Mouse (Mus musculus) mouse embryonic stem cell (cell line): ENCODE results near the gene Fbxw9.

Experiments used
- in situ Hi-C, 2 experiments: fragments of 300-500 bp; cut with MboI; formaldehyde crosslinking; loops; 1 replicate in 1 of 2; 3 replicates in 1 of 2; pipeline ENCODE4 v1.14.3; 2019 to 2020; ENCODE audit warnings: low sequenced_read_pairs in 2 of 2, low pct_unique_long_range_greater_than_20kb in 1 of 2, mixed read lengths in 1 of 2; ENCODE audit not compliant: unreplicated experiment in 1 of 2

The Fbxw9 gene

DNA sequence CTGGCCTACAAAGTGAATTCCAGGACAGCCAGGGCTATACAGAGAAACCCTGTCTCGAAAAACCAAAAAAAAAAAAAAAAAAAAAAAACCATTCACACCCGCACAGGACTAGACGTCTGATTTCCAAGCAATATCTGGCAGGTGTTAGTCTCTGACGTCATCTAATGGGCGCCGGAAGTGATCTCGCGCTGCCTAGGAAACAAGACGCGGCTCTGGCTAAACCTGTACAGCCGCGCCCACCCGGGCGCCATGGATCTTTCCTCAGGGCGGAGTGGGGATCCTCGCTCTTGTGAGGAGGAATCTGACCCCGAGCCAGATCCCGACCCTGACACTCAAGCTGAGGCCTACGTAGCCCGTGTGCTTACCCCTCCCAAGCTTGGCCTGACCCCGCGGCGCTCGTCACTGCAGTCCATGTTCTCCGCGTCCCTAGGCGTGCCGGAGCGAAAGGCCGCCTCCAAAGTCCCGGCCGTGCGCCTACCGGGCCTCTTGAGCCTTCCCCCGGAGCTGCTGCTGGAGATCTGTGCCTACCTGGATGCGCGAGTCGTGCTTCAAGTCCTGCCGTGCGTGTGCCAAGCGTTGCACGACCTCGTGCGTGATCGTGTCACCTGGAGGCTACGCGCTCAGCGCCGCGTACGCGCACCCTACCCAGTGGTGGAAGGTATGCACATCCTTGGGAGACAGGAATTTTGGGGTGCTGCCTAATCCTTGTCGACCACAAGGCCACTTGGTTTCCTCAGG lies at the start of gene Fbxw9:
TSS of gene Fbxw9 (plus strand) at position 177 of the 738 bp plus-strand sequence.
- in situ Hi-C loops, result no loop called here

DNA sequence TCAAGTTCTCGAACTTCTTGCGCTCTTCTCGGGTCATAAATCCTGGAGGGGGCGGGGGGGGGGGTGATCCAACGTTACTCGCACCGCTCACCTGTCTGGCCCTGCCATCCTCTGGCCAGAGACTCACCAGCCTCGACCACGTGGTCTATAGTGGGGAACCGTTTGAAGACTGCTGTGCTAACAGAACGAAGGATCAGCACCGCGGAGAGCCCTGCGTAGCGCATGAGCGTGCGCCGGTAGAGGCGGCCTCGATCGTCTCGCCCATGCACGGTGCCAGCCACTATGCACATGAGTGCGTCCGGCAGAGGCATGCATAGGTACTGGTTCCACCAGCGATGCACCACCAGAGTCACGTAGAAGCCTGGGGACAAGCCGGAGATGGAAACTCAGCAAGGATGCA lies 48.6 kb upstream of the Fbxw9 start:
- in situ Hi-C loops, result no loop called here

DNA sequence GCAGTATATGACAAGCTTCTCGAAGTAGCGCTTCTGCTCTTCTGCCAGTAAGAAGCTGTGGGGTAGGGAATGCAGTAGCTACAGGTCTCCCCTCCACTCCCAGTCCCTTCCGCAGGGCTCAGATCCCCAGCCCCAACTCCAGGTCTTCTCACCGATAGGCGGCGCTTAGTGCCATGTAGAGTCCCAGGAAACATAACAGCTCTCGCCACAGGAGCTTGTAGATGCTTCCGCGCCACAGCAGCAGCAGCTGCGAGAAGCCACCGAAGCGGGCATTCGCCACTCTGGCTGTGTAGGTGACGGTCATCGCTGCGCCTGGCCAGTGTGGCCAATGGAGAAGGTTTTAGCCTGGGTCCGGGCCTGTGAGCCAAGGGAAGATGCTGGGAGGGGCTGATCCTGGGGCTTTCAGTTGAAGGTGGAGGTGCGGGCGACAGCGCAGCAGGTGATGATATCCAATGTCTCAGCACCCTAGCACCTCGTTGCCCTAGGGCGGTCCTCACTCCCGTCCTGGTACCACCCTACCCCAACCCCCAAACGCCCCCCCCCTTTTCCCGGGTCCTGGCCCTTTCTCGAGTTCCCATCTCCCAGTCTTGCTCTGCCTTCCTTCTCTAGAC lies 46.5 kb upstream of the Fbxw9 start:
- in situ Hi-C loops, result no loop called here

DNA sequence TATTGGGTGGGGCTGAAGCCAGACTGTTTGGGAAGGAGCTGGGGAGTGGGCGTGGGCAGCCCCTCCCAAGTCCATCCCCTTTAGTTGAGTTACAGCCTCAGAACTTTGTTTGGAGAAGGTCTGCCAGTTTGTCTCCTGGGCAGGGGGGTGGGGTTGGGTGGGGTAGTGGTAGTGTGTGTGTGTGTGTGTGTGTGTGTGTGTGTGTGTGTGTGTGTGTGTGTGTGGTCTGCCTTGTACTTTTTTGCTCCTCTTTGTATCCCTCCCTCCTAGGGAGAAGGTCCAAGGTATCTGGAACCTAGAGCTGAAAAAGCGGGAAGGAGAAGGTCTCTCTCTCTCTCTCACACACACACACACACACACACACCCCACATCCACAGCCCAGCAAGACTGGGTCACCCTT lies 45.4 kb upstream of the Fbxw9 start, which contains the start of gene Best2:
TSS of gene Best2 (minus strand) at position 101 of the 400 bp plus-strand sequence.
- in situ Hi-C loops, result no loop called here

DNA sequence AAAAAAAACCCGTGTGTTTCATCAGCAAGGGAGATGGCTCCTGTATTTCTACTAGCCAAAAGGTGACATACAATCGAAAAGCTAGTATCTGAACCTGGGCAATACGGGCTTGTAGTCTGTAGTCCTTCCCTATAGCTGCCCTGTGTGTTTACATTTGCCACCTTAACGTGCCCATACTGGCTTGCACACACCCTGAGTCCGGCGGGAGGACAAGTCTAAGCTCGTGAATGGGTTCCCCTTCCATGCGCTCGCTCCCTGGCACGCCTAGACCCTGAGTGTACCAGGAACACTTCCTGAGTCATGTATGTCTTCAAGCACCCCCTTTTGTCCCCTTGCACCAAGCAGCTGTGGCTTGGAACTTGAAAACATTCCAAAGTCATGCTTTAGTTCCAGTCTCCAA lies 43.1 kb upstream of the Fbxw9 start:
- in situ Hi-C loops, result no loop called here

DNA sequence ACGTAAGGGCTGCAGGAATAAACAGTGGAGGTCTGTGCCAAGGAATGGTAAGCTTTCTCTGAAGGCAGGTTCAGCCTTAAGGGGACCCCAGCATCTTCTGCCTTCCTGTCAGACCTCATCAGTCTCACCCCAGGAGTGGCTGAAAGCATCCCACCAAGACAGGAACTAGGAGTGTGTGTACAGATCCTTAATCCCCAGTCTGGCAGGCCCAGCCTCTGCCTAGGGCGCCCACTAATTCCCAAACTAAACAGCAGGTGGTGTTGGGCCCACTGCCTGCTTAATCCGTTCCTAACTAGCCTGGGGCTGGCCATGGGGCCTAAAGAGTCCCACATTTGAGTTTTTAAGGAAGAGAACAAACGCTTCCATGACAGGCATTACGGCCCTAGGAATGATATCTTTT lies 42.6 kb upstream of the Fbxw9 start:
- in situ Hi-C loops, result no loop called here

DNA sequence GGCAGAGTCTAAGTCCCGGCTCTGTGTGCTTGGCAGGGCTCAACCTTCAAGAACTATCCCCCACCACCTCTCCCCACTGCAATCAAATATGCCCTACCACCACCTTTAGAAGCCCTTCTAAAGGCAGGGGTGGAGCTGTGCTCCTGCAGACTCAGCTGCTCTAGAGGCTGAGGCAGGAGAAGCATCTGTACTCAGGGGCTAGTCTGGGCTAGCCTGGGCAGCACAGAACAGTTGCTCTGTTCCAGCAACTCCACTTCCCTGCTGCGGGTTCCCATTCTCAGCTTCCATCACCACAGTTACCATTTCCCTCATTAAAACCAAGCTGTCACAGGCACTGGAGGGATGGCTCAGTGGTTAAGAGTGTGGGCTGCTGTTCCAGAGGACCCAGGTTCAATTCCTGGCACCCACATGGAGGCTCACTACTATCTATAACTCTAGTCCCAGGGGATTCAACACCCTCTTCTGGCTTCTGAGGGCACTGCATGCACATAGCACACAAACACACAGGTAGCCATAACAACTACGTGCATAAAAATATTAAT lies 38.3 kb upstream of the Fbxw9 start:
- in situ Hi-C loops, result no loop called here

DNA sequence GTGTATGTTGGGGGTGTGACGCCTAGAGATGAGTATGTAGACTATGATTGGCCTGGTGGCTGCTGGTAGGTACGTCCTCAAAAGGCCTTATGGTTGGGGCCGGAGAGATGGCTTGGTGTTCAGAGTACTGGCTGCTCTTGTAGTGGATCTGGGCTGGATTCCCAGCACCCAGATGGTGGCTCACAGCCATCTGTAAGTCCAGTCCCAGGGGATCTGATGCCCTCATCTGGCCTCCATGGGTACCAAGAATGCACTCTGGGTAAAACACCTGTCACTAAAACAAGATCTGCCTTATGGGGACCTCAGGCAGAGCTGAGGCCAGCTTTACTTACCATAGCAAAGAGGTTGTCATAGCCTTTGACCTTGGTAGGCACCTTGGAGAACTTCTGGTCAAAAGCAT lies 36.0 kb upstream of the Fbxw9 start:
- in situ Hi-C loops, result no loop called here

DNA sequence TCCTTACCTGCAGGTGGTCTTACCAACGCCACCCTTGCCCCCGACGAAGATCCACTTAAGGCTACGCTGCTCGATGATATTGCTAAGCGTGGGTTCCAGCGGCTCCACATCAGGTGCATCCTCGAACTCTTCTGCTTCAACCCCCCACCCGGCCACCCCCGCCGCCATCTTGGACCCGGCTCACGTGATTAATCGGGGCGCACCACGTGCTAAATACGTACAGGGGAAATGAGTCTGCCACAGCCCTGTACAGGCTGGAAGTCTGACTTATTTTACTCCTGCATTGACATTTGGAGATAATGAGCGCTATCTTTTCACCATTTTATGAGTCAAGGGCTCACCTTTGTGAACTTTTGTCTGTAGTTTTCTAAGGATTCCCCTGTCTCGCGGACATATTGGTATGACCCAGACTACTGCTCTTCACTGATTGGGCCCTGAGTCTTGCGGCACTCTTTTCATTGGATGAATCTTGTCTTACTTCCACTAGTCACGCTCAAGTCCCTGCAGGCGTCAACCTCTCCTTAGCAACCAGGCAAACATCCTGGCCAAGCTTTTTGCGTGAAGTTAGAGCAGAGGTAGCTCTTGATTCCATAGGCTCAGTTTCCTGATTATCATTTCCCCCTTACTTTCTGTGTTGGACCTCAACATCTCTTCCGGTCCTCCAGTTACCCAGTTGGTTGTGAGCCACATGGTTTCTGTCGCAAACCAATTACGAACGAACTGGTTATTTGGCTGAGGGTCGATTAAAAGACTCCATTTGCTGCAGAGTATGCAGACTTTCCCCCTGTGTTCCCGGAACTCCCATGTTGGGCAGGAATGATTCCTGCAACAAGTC lies 34.5 kb upstream of the Fbxw9 start, which contains the start of gene Asna1:
TSS of gene Asna1 (minus strand) at position 184 of the 835 bp plus-strand sequence.
- in situ Hi-C loops, result no loop called here

DNA sequence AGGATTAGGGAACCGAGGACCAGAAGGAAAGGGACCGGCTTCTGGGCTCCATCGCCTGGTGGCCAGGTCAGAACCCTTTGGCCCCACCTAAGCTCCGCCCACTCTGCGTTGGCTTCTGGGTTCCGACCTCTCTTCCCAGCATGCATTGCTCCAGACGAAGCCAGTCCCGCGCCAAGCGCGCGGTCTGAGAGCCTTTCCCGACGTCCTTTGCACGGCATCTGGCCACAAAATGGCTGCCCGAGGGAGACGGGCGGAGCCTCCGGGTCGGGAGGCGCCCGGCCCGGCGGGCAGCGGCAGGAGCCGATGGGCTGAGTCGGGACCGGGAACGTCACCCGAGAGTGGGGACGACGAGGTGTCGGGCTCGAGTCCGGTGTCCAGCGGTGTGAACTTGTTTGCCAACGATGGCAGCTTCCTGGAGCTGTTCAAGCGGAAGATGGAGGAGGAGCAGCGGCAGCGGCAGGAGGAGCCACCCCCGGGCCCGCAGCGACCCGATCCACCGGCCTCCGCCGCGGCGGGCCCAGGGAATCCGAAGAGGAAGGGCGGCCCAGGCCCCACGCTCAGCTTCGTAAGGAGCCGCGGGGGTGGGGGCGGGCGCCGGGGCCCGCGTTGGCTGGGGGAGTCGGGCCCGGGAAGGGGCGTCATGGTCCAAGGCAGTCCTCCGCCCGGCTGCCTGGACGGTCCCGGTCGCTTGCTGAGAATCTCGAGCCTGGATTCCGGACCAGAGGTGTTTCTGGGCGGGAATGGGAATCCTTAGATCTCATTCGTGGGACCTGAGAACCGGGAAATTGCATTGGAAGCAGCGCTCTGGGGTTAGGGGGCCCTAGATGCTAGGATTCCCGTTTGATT lies 33.0 kb upstream of the Fbxw9 start, which contains the start of gene Trir:
TSS of gene Trir (plus strand) at position 154 of the 846 bp plus-strand sequence.
- in situ Hi-C loops, result no loop called here

DNA sequence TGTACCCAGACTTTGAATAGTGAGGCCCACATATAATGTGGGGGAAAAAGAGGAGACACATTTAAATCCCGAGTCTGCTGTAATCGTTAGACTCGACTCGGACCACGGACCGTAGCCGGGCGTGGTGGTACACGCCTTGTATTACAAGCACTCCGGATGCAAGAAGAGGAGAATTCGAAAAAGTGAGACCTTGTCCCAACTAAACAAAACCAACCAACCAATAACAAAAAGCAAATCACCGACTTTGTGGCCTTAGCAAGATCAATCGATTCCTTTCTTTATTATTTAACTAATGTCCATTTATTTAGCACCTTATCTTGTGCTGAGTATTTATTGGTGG lies 32.4 kb upstream of the Fbxw9 start:
- in situ Hi-C loops, result no loop called here

DNA sequence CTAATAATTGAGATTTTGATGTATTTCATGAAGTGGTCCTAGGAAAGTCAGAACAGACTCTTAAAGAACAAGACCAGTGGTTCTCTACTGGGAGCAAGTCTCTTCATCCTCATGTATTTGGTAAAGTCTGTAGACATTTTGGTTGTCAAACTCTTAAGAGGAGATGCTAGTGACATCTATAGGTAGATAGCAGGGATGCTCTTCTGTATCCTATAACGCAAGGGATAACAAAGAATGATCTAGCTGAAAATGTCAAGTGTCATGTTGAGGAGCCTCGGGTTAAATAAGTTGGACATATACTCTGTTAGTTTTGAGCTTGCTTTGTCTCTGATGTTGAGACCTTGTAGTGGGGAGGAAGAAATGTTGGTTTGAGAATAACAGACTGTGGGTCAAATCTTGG lies 31.9 kb upstream of the Fbxw9 start:
- in situ Hi-C loops, result no loop called here

DNA sequence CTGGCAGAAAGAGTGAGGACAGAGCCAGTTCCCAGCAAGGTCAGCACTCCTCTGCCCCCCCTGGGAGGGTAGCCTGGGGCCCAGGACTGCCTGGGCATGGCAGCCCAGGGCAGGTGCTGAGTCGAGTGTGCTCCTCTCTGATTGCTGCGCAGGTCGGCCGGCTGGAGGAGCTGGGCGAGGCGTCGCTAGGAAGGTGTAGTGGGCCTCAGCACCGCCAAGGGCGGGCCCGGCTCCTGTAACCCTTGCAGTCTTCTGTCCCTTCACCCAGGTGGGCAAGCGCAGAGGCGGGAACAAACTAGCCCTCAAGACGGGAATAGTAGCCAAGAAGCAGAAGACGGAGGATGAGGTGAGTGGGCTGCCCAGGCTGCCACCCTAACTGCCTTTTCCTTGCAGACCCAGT lies 30.6 kb upstream of the Fbxw9 start:
- in situ Hi-C loops, result no loop called here

DNA sequence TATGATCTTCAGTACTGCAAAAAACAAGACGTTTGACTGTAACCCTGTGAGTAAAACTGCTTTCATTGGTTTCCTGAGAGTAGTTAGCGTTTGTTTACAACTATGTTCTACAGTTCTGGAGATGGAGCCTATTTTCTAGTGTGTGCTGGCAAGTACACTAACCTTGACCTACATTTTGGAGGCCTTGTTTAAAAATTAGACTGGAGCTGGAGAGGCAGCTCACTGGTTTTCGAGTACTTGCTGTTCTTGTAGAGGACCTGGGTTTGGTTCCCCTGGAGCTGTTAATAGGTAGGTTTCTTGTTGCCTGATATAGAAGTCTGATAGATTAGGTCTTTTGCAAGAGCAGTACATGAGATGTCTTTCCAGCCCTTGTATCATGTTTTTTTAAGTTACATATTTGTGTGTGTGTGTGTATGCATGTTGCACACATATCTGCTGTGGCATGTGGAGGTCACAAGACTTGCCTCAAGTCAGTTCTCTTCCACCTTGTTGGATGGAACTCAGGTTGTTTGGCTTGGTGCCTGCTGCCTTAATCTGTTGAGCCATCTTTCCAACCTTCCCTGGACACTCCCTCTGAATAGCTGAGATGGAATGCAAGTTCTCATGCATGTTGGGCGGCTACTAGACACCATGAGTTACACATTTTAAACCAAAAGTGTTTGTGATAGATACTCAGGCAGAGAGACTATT lies 27.1 kb upstream of the Fbxw9 start:
- in situ Hi-C loops, result no loop called here

DNA sequence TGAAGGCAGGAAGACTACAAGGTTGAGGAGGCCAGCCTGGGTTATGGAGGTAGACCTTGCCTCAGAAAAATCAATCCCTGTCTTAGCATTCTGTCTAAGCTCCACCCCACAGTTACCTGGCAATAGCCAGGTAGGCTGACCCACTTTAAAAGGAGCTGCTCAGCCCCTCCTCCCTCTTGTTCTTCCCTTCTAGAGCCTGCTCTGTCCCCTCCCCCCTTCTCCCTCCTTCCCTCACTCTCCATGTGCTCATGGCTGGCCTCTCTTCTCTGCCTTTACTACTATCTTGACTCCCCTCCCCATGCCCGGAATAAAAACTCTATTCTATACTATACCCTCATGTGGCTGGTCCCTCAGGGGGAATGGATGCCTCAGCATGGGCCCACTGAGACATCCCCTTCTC lies 26.0 kb upstream of the Fbxw9 start:
- in situ Hi-C loops, result no loop called here

DNA sequence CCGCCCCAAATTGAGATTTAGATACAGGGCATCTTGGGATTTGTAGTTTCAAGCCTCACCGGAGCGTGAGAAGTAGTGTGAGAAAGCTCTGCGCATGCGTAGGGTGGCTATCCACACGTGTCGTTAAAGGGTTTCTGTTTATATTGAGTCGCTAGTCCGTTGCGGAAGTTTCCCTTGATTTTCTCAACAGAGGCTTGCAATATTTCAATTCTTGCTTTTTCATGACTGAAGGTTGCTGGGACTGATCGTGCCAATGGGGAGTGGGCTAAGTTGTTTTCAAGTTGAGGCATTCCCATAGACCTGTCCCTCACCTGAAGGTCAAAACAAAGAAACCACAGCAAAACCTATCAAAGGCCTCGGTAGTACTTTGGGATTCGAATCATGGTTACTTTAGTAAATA lies 25.1 kb upstream of the Fbxw9 start:
- in situ Hi-C loops, result no loop called here

DNA sequence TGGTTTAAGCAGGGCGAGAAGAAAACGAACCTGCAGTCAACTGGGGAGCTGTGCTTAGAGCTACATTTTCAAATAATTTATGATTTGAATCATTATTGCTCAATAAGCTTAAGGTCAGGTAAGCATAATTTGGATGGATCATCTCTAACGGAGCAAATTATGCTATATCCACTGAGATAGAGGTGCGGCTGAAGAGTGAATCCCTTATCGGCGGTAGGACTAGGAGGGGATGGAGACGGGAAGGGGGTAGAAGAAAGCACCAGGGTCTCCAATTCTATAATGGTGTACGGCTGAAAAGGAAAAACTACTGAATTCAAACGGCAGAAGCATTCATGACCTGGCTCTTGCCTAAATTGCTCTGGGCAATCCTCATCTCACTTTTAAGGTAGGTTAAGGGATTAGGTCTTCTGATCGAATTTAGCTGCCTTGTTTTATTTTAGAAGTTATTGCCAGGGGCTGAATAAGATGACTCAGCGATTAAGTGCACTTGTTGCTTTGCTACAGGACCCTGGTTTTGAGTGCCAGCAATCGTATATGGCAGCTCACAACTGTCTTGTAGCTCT lies 24.6 kb upstream of the Fbxw9 start:
- in situ Hi-C loops, result no loop called here
